Mouse (Mus musculus): ENCODE measurements at regions not wholly inside any gene's neighbourhood (a gene's known extent, or its start where the extent isn't known, plus 50 kb on each side); places are given as distances from the start of the nearest gene placed in this dataset.
"Not testable (repeated sequence)": the region's sequence is repeated elsewhere in the genome, so short reads cannot be mapped to it uniquely, and the experiment has no call there.

DNA sequence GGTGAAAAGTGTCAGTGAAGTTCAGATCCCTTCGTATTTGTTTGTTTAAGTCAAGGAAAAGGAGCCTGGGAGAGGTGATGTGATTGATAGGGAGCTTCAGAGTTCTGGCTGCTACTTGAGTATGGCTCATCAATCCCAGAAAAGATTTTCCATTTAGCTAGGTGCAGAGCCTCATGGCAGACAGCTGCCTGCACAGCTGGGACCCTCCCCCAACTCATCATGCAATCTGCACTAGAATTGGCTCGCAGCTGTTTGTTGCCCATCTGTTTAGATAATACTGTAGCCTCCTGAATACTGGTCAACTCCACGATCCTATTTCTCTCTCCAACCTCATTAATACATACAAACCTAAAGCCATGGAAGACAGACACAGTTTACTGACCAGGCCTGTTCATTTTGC lies 354.4 kb downstream of the Edem1 start:
- Histone ChIP-seq H3K9me3 (no peaks in the 10 kb centered on the region), H3K9ac (no peak overlapping the region), H3K27ac (no peak overlapping the region), H3K4me1 (no peaks in the 10 kb centered on the region), H3K4me2 (no peak overlapping the region), H3K36me3 (no peaks in the 10 kb centered on the region), H3K4me3 (no peak overlapping the region), H3K27me3 (no peaks in the 10 kb centered on the region)
- ATAC-seq (ENCODE audit: insufficient number of reproducible peaks, insufficient read depth, low FRiP score, low TSS enrichment, low read depth), result no peak
- 56% methylated on average over 3 of the region's 3 CpGs for WGBS

DNA sequence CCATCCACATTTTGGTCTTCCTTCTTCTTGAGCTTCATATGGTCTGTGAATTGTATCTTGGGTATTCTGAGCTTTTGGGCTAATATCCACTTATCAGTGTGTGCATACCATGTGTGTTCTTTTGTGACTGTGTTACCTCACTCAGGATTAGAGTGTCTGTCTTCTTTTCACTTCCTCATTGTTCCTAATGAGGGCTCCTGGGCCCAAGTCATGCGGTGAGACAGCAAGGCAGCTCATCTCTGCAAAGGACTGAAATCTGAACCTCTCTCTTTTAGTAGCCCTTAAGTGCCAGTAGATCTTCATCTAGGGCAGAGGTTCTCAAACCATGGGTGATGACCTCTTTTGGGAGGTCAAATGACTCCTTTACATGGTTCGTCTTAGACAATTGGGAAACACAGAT lies 364.6 kb downstream of the Edem1 start:
- H3K27me3 ChIP-seq; H3K36me3 ChIP-seq; H3K4me2 ChIP-seq; H3K27ac ChIP-seq; H3K9me3 ChIP-seq; H3K9ac ChIP-seq; ATAC-seq (ENCODE audit: insufficient number of reproducible peaks, insufficient read depth, low FRiP score, low TSS enrichment, low read depth); H3K4me1 ChIP-seq; H3K4me3 ChIP-seq: not testable (repeated sequence)
- WGBS, result 78% methylated on average over 2 of the region's 2 CpGs

DNA sequence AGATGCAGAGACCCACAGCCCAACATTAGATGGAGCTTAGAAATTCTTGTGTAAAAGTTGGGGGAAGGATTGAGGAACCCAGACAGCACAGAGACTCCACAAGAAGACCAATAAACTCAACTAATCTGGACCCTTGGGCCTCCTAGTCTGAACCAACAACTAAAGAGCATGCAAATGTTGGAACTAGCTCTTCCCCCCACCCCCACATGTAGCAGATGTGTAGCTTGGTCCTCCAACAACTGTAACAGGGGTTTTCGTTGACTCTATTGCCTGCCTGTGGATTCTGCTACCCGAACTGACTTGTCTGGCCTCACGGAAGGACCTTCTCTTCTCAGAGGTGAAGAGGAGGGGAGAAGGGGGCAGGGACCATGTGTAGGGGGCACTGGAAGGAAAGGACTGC lies 365.2 kb downstream of the Edem1 start:
- Histone ChIP-seq H3K4me3 (no peak overlapping the region), H3K4me1 (no peaks in the 10 kb centered on the region), H3K9ac (no peak overlapping the region), H3K36me3 (no peaks in the 10 kb centered on the region), H3K9me3 (no peaks in the 10 kb centered on the region), H3K4me2 (no peak overlapping the region), H3K27ac (no peak overlapping the region), H3K27me3 (no peaks in the 10 kb centered on the region)
- WGBS, result 85% methylated on average over 3 of the region's 3 CpGs
- ATAC-seq (ENCODE audit: insufficient number of reproducible peaks, insufficient read depth, low FRiP score, low TSS enrichment, low read depth), result no peak

DNA sequence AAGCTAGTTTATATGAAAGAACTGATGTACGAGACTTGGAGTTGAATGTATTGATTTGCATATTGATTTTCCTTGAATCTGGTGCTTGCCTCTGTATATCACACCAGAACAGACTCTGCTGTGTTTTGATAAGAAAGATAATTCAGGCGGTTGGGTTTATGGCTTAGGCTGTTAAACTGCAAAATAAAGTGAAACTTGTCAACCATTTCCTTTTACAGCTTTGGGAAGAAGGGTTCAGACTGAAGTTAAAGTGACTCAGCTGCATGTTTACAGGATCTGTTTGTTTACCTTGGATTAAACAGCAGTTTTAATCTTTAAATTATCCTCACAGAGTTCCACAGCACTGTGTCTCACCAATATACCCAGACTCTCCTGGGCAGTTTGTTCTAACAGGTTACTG lies 381.3 kb downstream of the Edem1 start:
- 86% methylated on average over 2 of the region's 2 CpGs for WGBS
- Histone ChIP-seq H3K4me2 (no peak overlapping the region), H3K27me3 (no peaks in the 10 kb centered on the region), H3K4me3 (no peak overlapping the region), H3K4me1 (no peaks in the 10 kb centered on the region), H3K36me3 (no peaks in the 10 kb centered on the region), H3K9ac (no peak overlapping the region), H3K27ac (no peak overlapping the region), H3K9me3 (no peaks in the 10 kb centered on the region)
- ATAC-seq (ENCODE audit: insufficient number of reproducible peaks, insufficient read depth, low FRiP score, low TSS enrichment, low read depth), result no peak

DNA sequence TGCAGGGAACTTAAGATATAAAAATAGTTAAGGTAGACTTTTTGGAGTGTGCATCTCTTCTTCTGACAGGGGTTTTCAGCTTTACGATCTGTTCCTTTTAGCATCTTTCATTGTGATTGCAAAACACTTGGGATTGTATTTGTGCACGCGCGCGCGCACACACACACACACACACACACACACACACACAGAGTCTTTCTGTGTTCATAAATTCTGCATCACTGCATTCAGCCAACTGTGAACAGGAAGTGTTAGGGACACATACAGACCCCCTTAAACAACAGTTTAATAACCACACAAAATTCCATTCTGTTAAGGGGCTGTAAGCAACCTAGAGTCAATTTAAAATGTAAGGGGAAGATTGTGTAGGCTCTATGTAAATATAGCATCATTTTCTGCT lies 401.9 kb downstream of the Edem1 start:
- 98% methylated on average over 6 of the region's 6 CpGs for WGBS
- Histone ChIP-seq H3K9ac (no peak overlapping the region), H3K36me3 (no peaks in the 10 kb centered on the region), H3K9me3 (no peaks in the 10 kb centered on the region), H3K27me3 (no peaks in the 10 kb centered on the region), H3K4me2 (no peak overlapping the region), H3K4me1 (no peaks in the 10 kb centered on the region; the same call in 1 of the 2 replicates), H3K4me3 (no peak overlapping the region), H3K27ac (no peak overlapping the region)
- ATAC-seq (ENCODE audit: insufficient number of reproducible peaks, insufficient read depth, low FRiP score, low TSS enrichment, low read depth), result no peak

DNA sequence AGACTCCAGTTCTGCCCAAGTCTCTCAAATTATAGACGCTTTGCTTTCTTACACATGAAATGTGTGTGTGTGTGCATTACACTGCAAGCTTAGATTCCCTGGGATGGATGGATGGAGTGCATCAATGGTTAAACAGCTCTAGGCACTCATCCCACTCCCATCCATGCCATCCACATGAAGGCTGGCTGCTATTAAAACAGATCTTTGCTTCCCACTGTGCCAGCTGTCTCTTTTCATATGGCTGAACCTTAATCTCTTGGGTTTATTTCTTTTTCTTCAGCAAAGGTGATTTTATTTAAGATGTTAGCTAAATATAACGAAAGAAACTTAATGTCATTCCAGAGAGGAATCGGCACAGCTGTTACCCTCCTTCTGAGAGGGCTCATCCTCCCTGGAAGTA lies 405.0 kb downstream of the Edem1 start:
- Histone ChIP-seq H3K36me3 (no peaks in the 10 kb centered on the region), H3K4me2 (no peak overlapping the region), H3K27me3 (no peaks in the 10 kb centered on the region), H3K27ac (no peak overlapping the region), H3K4me3 (no peak overlapping the region), H3K9ac (no peak overlapping the region), H3K4me1 (no peaks in the 10 kb centered on the region), H3K9me3 (no peaks in the 10 kb centered on the region)
- WGBS, result 73% methylated on average over 3 of the region's 3 CpGs
- no peak for ATAC-seq (ENCODE audit: insufficient number of reproducible peaks, insufficient read depth, low FRiP score, low TSS enrichment, low read depth)

DNA sequence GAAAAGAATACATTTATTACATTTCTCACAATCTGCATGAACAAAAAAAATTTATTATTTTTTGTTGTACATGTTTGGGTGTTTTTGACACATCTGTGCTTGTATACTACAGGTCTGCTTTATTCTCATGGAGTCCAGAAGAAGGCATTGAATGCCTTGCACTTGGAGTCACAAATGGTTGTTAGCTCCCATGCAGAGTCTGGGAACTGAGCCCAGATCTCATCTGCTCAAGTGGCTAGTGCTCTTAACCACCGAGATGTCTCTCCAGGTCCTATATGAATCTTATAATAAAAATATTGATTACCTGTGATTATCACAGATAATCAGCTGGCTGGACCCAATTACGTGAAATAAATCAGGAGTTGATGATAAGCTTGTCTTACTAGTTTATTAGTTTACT lies 417.2 kb downstream of the Edem1 start:
- no peak overlapping the region for H3K4me3 ChIP-seq
- WGBS, result 67% methylated on average over 2 of the region's 2 CpGs
- H3K4me2 ChIP-seq, result no peak overlapping the region
- no peak overlapping the region for H3K27ac ChIP-seq
- H3K36me3 ChIP-seq, result no peaks in the 10 kb centered on the region
- no peaks in the 10 kb centered on the region for H3K9me3 ChIP-seq
- H3K27me3 ChIP-seq, result no peaks in the 10 kb centered on the region
- ATAC-seq (ENCODE audit: insufficient number of reproducible peaks, insufficient read depth, low FRiP score, low TSS enrichment, low read depth), result no peak
- H3K9ac ChIP-seq, result no peak overlapping the region
- H3K4me1 ChIP-seq, result no peaks in the 10 kb centered on the region

DNA sequence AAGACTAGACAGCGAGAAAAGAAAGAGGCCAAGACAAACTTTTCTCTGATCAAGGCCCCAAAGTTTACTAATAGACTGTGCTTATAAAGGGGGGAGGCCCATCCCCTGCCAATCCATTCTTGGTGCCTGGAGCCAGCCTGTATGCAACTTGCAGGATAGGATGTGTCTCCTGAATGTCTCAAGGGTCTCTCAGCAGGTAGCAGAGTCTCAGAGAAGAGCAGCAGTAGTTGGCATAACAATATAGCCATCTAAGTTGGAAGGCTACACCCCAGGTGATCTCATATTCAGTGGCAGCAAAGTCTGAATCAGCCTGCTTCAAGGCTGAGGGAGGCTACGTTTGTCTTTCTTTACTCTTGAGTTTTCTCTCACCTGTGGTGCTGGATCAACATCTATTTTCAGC lies 418.1 kb downstream of the Edem1 start:
- 40% methylated on average over 2 of the region's 2 CpGs for WGBS
- not testable (repeated sequence) for H3K36me3 ChIP-seq; H3K4me1 ChIP-seq; H3K4me3 ChIP-seq; H3K4me2 ChIP-seq; H3K9ac ChIP-seq; ATAC-seq (ENCODE audit: insufficient number of reproducible peaks, insufficient read depth, low FRiP score, low TSS enrichment, low read depth); H3K9me3 ChIP-seq; H3K27me3 ChIP-seq; H3K27ac ChIP-seq

Measured in embryonic facial prominence, embryonic 13.5 days (tissue).